Mouse (Mus musculus) frontal cortex, adult 2 months (tissue): ENCODE results near the gene Recql. TPM values are rescaled to one million over a fixed set of nuclear protein-coding genes. Genes with fewer than 3 reads are reported as not detected.

ENCODE experiments used
- polyA plus RNA-seq: library from polyadenylated mRNA; depleted of rRNA; stranded (reverse); fragments of >200 nt; gene quantifications from 2 replicates; pipeline ENCODE4 v1.2.3, GENCODE M21; 2012; rRNA removed

The Recql gene
- polyA plus RNA-seq, 1 experiment: 15.2 TPM

Other genes with a start within 250 kb of the Recql start
- gene Slco1a6, start 178.6 kb downstream of the Recql start, polyA plus RNA-seq: 0.04 TPM in 1 of 2 replicates, not detected in the other
- not detected in 2 replicates for gene Iapp, start 88.7 kb downstream of the Recql start, polyA plus RNA-seq
- gene Slco1a5, start 64.1 kb downstream of the Recql start, polyA plus RNA-seq: 0.24 and 0.29 TPM in 2 replicates
- gene Pyroxd1, start 41.4 kb downstream of the Recql start, polyA plus RNA-seq: 11.0 and 12.4 TPM in 2 replicates
- 24.7 and 25.3 TPM in 2 replicates for gene Golt1b, start 134 bp upstream of the Recql start, polyA plus RNA-seq
- 9.3 and 10.8 TPM in 2 replicates for gene Spx, start 26.4 kb upstream of the Recql start, polyA plus RNA-seq
- 0.06 and 0.08 TPM in 2 replicates for gene Gys2, start 86.0 kb upstream of the Recql start, polyA plus RNA-seq
- 1,262 and 1,369 TPM in 2 replicates for gene Ldhb, start 120.9 kb upstream of the Recql start, polyA plus RNA-seq
- 4.1 and 5.3 TPM in 2 replicates for gene Kcnj8, start 184.5 kb upstream of the Recql start, polyA plus RNA-seq